Mouse (Mus musculus): Measurements from ENCODE around the gene Gla. TPM values are rescaled to one million over a fixed set of nuclear protein-coding genes. Genes with fewer than 3 reads are reported as not detected.
"Not testable (repeated sequence)": the region's sequence is repeated elsewhere in the genome, so short reads cannot be mapped to it uniquely, and the experiment has no call there.

The Gla gene
- polyA plus RNA-seq, 1 experiment from 2014 or later: 4.5 TPM

GRCm38 (mm10) chrX:134541955-134542308, 59.0 kb downstream of the Gla start:
- Histone ChIP-seq H3K27me3 (ENCODE audit: control insufficient read depth, insufficient read depth, low read depth, low read length) (no peaks in the 10 kb centered on the region), H3K4me3 (ENCODE audit: low read depth, low read length) (peak overlapping the region; percentile 69), H3K4me1 (ENCODE audit: control insufficient read depth, low read depth, low read length) (no peaks in the 10 kb centered on the region; the same call in 1 of the 2 replicates), H3K27ac (ENCODE audit: low read length) (peak overlapping the region; percentile 80), H3K4me2 (ENCODE audit: low read depth, low read length) (peak overlapping the region; percentile 57), H3K9me3 (replicated peaks; ENCODE audit: control insufficient read depth, low read length) (no peaks in the 10 kb centered on the region), H3K9ac (ENCODE audit: low read depth, low read length) (peak overlapping the region; percentile 74), H3K36me3 (ENCODE audit: control insufficient read depth, insufficient read depth) (no peaks in the 10 kb centered on the region)
- no peak for ATAC-seq (ENCODE audit: low read depth)
- WGBS (ENCODE audit: insufficient replicate concordance): 19% methylated on average over 6 of the region's 6 CpGs

- peak; percentile 90 for ATAC-seq (ENCODE audit: low read depth)
- peak within 1 kb of the TSS; percentile 69 for H3K4me3 ChIP-seq (ENCODE audit: low read depth, low read length)
These were observed 59.6 kb downstream of the Gla start, which contains the start of gene Timm8a1 for GRCm38 (mm10) chrX:134541145-134541954. TSS of gene Timm8a1 (minus strand) at chrX:134541865.

GRCm38 (mm10) chrX:134540414-134541135, 60.4 kb downstream of the Gla start:
- ATAC-seq (ENCODE audit: low read depth): no peak
- H3K36me3 ChIP-seq (ENCODE audit: control insufficient read depth, insufficient read depth): no peaks in the 10 kb centered on the region
- no peaks in the 10 kb centered on the region for H3K9me3 ChIP-seq (replicated peaks; ENCODE audit: control insufficient read depth, low read length)
- H3K4me2 ChIP-seq (ENCODE audit: low read depth, low read length): peak overlapping the region; percentile 57
- no peaks in the 10 kb centered on the region; the same call in 1 of the 2 replicates for H3K4me1 ChIP-seq (ENCODE audit: control insufficient read depth, low read depth, low read length)
- peak overlapping the region; percentile 69 for H3K4me3 ChIP-seq (ENCODE audit: low read depth, low read length)
- peak overlapping the region; percentile 74 for H3K9ac ChIP-seq (ENCODE audit: low read depth, low read length)
- WGBS (ENCODE audit: insufficient replicate concordance): 19% methylated on average over 12 of the region's 12 CpGs
- H3K27ac ChIP-seq (ENCODE audit: low read length): peak overlapping the region; percentile 4
- H3K27me3 ChIP-seq (ENCODE audit: control insufficient read depth, insufficient read depth, low read depth, low read length): no peaks in the 10 kb centered on the region

More at GRCm38 (mm10) chrX:134541145-134541954, 59.6 kb downstream of the Gla start, which contains the start of gene Timm8a1:
- Histone ChIP-seq H3K9ac (ENCODE audit: low read depth, low read length) (peak within 1 kb of the TSS; percentile 74), H3K4me2 (ENCODE audit: low read depth, low read length) (peak within 1 kb of the TSS; percentile 57), H3K9me3 (replicated peaks; ENCODE audit: control insufficient read depth, low read length) (no peaks in the 10 kb centered on the region), H3K27ac (ENCODE audit: low read length) (peak within 1 kb of the TSS; percentile 80), H3K27me3 (ENCODE audit: control insufficient read depth, insufficient read depth, low read depth, low read length) (no peaks in the 10 kb centered on the region), H3K36me3 (ENCODE audit: control insufficient read depth, insufficient read depth) (no peaks in the 10 kb centered on the region), H3K4me1 (ENCODE audit: control insufficient read depth, low read depth, low read length) (no peaks in the 10 kb centered on the region; the same call in 1 of the 2 replicates)
- WGBS (ENCODE audit: insufficient replicate concordance): 19% methylated on average over 55 of the region's 61 CpGs

GRCm38 (mm10) chrX:134539795-134540194, 61.1 kb downstream of the Gla start:
- H3K9ac ChIP-seq (ENCODE audit: low read depth, low read length): 0 out of 2 replicates have a peak overlapping the region, but pooled peaks have one; percentile 41
- peak overlapping the region; percentile 69 for H3K4me3 ChIP-seq (ENCODE audit: low read depth, low read length)
- H3K4me2 ChIP-seq (ENCODE audit: low read depth, low read length): peak overlapping the region; percentile 57
- H3K27ac ChIP-seq (ENCODE audit: low read length); H3K36me3 ChIP-seq (ENCODE audit: control insufficient read depth, insufficient read depth); H3K9me3 ChIP-seq (replicated peaks; ENCODE audit: control insufficient read depth, low read length); H3K4me1 ChIP-seq (ENCODE audit: control insufficient read depth, low read depth, low read length); H3K27me3 ChIP-seq (ENCODE audit: control insufficient read depth, insufficient read depth, low read depth, low read length): not testable (repeated sequence)
- 36% methylated on average over 10 of the region's 10 CpGs for WGBS (ENCODE audit: insufficient replicate concordance)
- 0 out of 2 replicates have a peak, but pooled peaks have one; percentile 5 for ATAC-seq (ENCODE audit: low read depth)

Other genes starting within 250 kb of the Gla start
- gene Drp2, start 196.6 kb downstream of the Gla start, polyA plus RNA-seq (2015; fragmentation: Nextera tagmentation; extraction: Ambion mirVana): 0.09 and 0.12 TPM in 2 replicates
- not detected in 2 replicates for gene Taf7l, start 124.6 kb downstream of the Gla start, polyA plus RNA-seq (2015; fragmentation: Nextera tagmentation; extraction: Ambion mirVana)
- gene Timm8a1, start 59.3 kb downstream of the Gla start, polyA plus RNA-seq (2015; fragmentation: Nextera tagmentation; extraction: Ambion mirVana): 62.2 and 65.2 TPM in 2 replicates
- 14.4 and 14.8 TPM in 2 replicates for gene Btk, start 17.6 kb downstream of the Gla start, polyA plus RNA-seq (2015; fragmentation: Nextera tagmentation; extraction: Ambion mirVana)
- gene Rpl36a, start 15.5 kb downstream of the Gla start, polyA plus RNA-seq (2015; fragmentation: Nextera tagmentation; extraction: Ambion mirVana): 216 and 255 TPM in 2 replicates
- 66.4 and 79.1 TPM in 2 replicates for gene Hnrnph2, start 54 bp upstream of the Gla start, polyA plus RNA-seq (2015; fragmentation: Nextera tagmentation; extraction: Ambion mirVana)
- gene Armcx4, start 85.4 kb upstream of the Gla start, polyA plus RNA-seq (2015; fragmentation: Nextera tagmentation; extraction: Ambion mirVana): 0.30 and 0.42 TPM in 2 replicates
- gene Armcx1, start 116.8 kb upstream of the Gla start, polyA plus RNA-seq (2015; fragmentation: Nextera tagmentation; extraction: Ambion mirVana): 5.1 and 6.0 TPM in 2 replicates
- 4.2 and 4.9 TPM in 2 replicates for gene Armcx6, start 150.3 kb upstream of the Gla start, polyA plus RNA-seq (2015; fragmentation: Nextera tagmentation; extraction: Ambion mirVana)
- gene Armcx3, start 155.5 kb upstream of the Gla start, polyA plus RNA-seq (2015; fragmentation: Nextera tagmentation; extraction: Ambion mirVana): 18.8 and 19.0 TPM in 2 replicates
- 9.5 and 10.3 TPM in 2 replicates for gene Armcx2, start 208.1 kb upstream of the Gla start, polyA plus RNA-seq (2015; fragmentation: Nextera tagmentation; extraction: Ambion mirVana)

Data from liver, embryonic 16.5 days (tissue).